Mouse (Mus musculus) limb, embryonic 12.5 days (tissue): Measurements from ENCODE around the gene Elf3. TPM values are rescaled to one million over a fixed set of nuclear protein-coding genes. Genes with fewer than 3 reads are reported as not detected.

Source experiments
- ATAC-seq: fragments of 200-750 bp; cut with Nextera tagmentation; 2 replicates; pipeline ENCODE4 v1.8.0; 2017; ENCODE audit warnings: low read depth, moderate TSS enrichment; ENCODE audit not compliant: insufficient number of reproducible peaks, insufficient read depth, low FRiP score, low TSS enrichment
- H3K27ac ChIP-seq: fragments of 300-500 bp; sonication (generic); 2 replicates; pipeline ENCODE4 v1.5.1; 2016; ENCODE audit warnings: mild to moderate bottlenecking, moderate library complexity
- H3K27me3 ChIP-seq: fragments of 300-500 bp; sonication (generic); 2 replicates; pipeline ENCODE4 v1.6.1; 2016; ENCODE audit warnings: mild to moderate bottlenecking, moderate library complexity
- H3K36me3 ChIP-seq: fragments of 300-500 bp; sonication (generic); 2 replicates; pipeline ENCODE4 v1.6.1; 2016; ENCODE audit warnings: mild to moderate bottlenecking, moderate library complexity
- H3K4me1 ChIP-seq: fragments of 300-500 bp; sonication (generic); replicated peaks from 2 replicates; pipeline ENCODE4 v1.6.1; 2016
- H3K4me2 ChIP-seq: fragments of 300-500 bp; sonication (generic); 2 replicates; pipeline ENCODE4 v1.6.1; 2016; ENCODE audit warnings: mild to moderate bottlenecking, moderate library complexity
- H3K4me3 ChIP-seq: fragments of 300-500 bp; sonication (generic); replicated peaks from 2 replicates; pipeline ENCODE4 v1.5.1; 2016; ENCODE audit warnings: mild to moderate bottlenecking
- H3K9ac ChIP-seq: fragments of 300-500 bp; sonication (generic); replicated peaks from 2 replicates; pipeline ENCODE4 v1.6.1; 2016; ENCODE audit warnings: mild to moderate bottlenecking, moderate library complexity
- H3K9me3 ChIP-seq: fragments of 300-500 bp; sonication (generic); 2 replicates; pipeline ENCODE4 v1.6.1; 2016; ENCODE audit warnings: mild to moderate bottlenecking, moderate library complexity
- WGBS: fragments of 180-500 bp; shearing (Covaris S2); methylation state at CpG from one replicate; pipeline ENCODE4 v1.1.7; 2016; 5-methylcytosine and 5-hydroxymethylcytosine counted together
- polyA plus RNA-seq: library from polyadenylated mRNA; unstranded; fragments of >200 nt; fragmentation: Nextera tagmentation; extraction: Ambion mirVana; gene quantifications from 2 replicates; pipeline ENCODE4 v1.2.1, GENCODE M21; 2016

The Elf3 gene
- polyA plus RNA-seq, 1 experiment from 2014 or later, result 6.0 TPM

GRCm38 (mm10) chr1:135208716-135209115, 49.7 kb downstream of the Elf3 start:
- Histone ChIP-seq H3K4me2 (no peak overlapping the region), H3K9ac (no peak overlapping the region), H3K4me1 (peaks cover 12% of the 10 kb centered on the region), H3K9me3 (no peaks in the 10 kb centered on the region), H3K36me3 (no peaks in the 10 kb centered on the region), H3K27ac (no peak overlapping the region), H3K27me3 (no peaks in the 10 kb centered on the region), H3K4me3 (no peak overlapping the region)
- no peak for ATAC-seq
- 79% methylated on average over 9 of the region's 9 CpGs for WGBS

GRCm38 (mm10) chr1:135206586-135207339, 51.6 kb downstream of the Elf3 start:
- Histone ChIP-seq H3K36me3 (no peaks in the 10 kb centered on the region), H3K4me2 (no peak overlapping the region), H3K27ac (no peak overlapping the region), H3K4me1 (peaks cover 20% of the 10 kb centered on the region), H3K27me3 (no peaks in the 10 kb centered on the region), H3K9me3 (no peaks in the 10 kb centered on the region), H3K4me3 (no peak overlapping the region), H3K9ac (no peak overlapping the region)
- 94% methylated on average over 14 of the region's 14 CpGs for WGBS
- no peak for ATAC-seq

GRCm38 (mm10) chr1:135205257-135205656, 53.1 kb downstream of the Elf3 start:
- peaks cover 20% of the 10 kb centered on the region for H3K4me1 ChIP-seq
- H3K27me3 ChIP-seq, result no peaks in the 10 kb centered on the region
- no peak for ATAC-seq
- H3K4me2 ChIP-seq, result no peak overlapping the region
- WGBS, result 57% methylated on average over 4 of the region's 4 CpGs
- no peak overlapping the region for H3K27ac ChIP-seq
- H3K4me3 ChIP-seq, result no peak overlapping the region
- no peaks in the 10 kb centered on the region for H3K9me3 ChIP-seq
- no peak overlapping the region for H3K9ac ChIP-seq
- no peaks in the 10 kb centered on the region for H3K36me3 ChIP-seq

- Histone ChIP-seq H3K27me3 (no peaks in the 10 kb centered on the region), H3K27ac (no peak overlapping the region), H3K9ac (no peak overlapping the region), H3K4me2 (no peak overlapping the region), H3K36me3 (no peaks in the 10 kb centered on the region), H3K9me3 (no peaks in the 10 kb centered on the region), H3K4me3 (no peak overlapping the region), H3K4me1 (peaks cover 23% of the 10 kb centered on the region)
- no peak for ATAC-seq
- 42% methylated on average over 12 of the region's 12 CpGs for WGBS
These were observed 53.9 kb downstream of the Elf3 start for GRCm38 (mm10) chr1:135204196-135205126.

Other genes starting within 250 kb of the Elf3 start
- 1.5 and 1.6 TPM in 2 replicates for gene Lgr6, start 153.3 kb downstream of the Elf3 start, polyA plus RNA-seq
- 1.1 and 1.5 TPM in 2 replicates for gene Ptpn7, start 125.9 kb downstream of the Elf3 start, polyA plus RNA-seq
- 51.8 and 57.7 TPM in 2 replicates for gene Arl8a, start 111.7 kb downstream of the Elf3 start, polyA plus RNA-seq
- not detected in 2 replicates for gene Gpr37l1, start 90.9 kb downstream of the Elf3 start, polyA plus RNA-seq
- 97.4 and 103 TPM in 2 replicates for gene Rnpep, start 25.5 kb upstream of the Elf3 start, polyA plus RNA-seq
- 193 and 194 TPM in 2 replicates for gene Timm17a, start 55.2 kb upstream of the Elf3 start, polyA plus RNA-seq
- 0.29 and 0.42 TPM in 2 replicates for gene Lmod1, start 66.2 kb upstream of the Elf3 start, polyA plus RNA-seq
- gene Shisa4, start 116.7 kb upstream of the Elf3 start, polyA plus RNA-seq, result 41.5 and 43.7 TPM in 2 replicates
- gene Ipo9, start 171.9 kb upstream of the Elf3 start, polyA plus RNA-seq, result 185 and 188 TPM in 2 replicates